Mouse (Mus musculus) yolk sac, embryonic 10.5 days (tissue): ENCODE results near the gene Snrnp25.
A peak's percentile ranks its signal among the peaks of the same experiment; 100 is the strongest.
"Not testable (repeated sequence)": the region's sequence is repeated elsewhere in the genome, so short reads cannot be mapped to it uniquely, and the experiment has no call there.

Experiments
- DNase-seq: peaks from one replicate; pipeline ENCODE4 v3.0.0-alpha.2; 2017; ENCODE audit warnings: low spot score

Snrnp25 gene

GRCm38 (mm10) chr11:32194626-32195025, 10.6 kb upstream of the Snrnp25 start:
- no peak for DNase-seq

GRCm38 (mm10) chr11:32195867-32196540, 9.2 kb upstream of the Snrnp25 start:
- no peak for DNase-seq

- DNase-seq, result no peak
These were observed 8.5 kb upstream of the Snrnp25 start for GRCm38 (mm10) chr11:32196727-32197126.

- no peak for DNase-seq
These were observed 7.4 kb upstream of the Snrnp25 start for GRCm38 (mm10) chr11:32197766-32198165.

- no peak for DNase-seq
These were observed 6.8 kb upstream of the Snrnp25 start for GRCm38 (mm10) chr11:32198256-32198955.

- no peak for DNase-seq
These were observed 6.0 kb upstream of the Snrnp25 start for GRCm38 (mm10) chr11:32199230-32199629.

- no peak for DNase-seq
These were observed 5.1 kb upstream of the Snrnp25 start, which contains the start of gene Il9r for GRCm38 (mm10) chr11:32200075-32200601. TSS of gene Il9r (minus strand) at chr11:32200279.

GRCm38 (mm10) chr11:32200992-32201391, 4.2 kb upstream of the Snrnp25 start:
- DNase-seq, result not testable (repeated sequence)

GRCm38 (mm10) chr11:32201922-32202685, 3.1 kb upstream of the Snrnp25 start:
- DNase-seq, result no peak

- no peak for DNase-seq
These were observed 5.4 kb downstream of the Snrnp25 start for GRCm38 (mm10) chr11:32210623-32211022.

GRCm38 (mm10) chr11:32215372-32216162, 10.4 kb downstream of the Snrnp25 start:
- no peak for DNase-seq

GRCm38 (mm10) chr11:32216851-32217250, 11.6 kb downstream of the Snrnp25 start:
- peak; percentile 25 for DNase-seq

- DNase-seq, result no peak
These were observed 13.4 kb downstream of the Snrnp25 start for GRCm38 (mm10) chr11:32218501-32219050.

GRCm38 (mm10) chr11:32219287-32219686, 14.1 kb downstream of the Snrnp25 start:
- DNase-seq, result no peak

GRCm38 (mm10) chr11:32220607-32221224, 15.5 kb downstream of the Snrnp25 start:
- no peak for DNase-seq

GRCm38 (mm10) chr11:32221225-32221950, 16.2 kb downstream of the Snrnp25 start:
- peak; percentile 78 for DNase-seq

GRCm38 (mm10) chr11:32221951-32222409, 16.8 kb downstream of the Snrnp25 start, which contains the start of gene Rhbdf1:
TSS of gene Rhbdf1 (minus strand) at chr11:32222300.
- peak; percentile 57 for DNase-seq

- no peak for DNase-seq
These were observed 17.5 kb downstream of the Snrnp25 start for GRCm38 (mm10) chr11:32222570-32223194.

GRCm38 (mm10) chr11:32223297-32223967, 18.2 kb downstream of the Snrnp25 start:
- no peak for DNase-seq
